Mouse (Mus musculus): ENCODE results near the gene Unc45a.

Gene Unc45a

DNA sequence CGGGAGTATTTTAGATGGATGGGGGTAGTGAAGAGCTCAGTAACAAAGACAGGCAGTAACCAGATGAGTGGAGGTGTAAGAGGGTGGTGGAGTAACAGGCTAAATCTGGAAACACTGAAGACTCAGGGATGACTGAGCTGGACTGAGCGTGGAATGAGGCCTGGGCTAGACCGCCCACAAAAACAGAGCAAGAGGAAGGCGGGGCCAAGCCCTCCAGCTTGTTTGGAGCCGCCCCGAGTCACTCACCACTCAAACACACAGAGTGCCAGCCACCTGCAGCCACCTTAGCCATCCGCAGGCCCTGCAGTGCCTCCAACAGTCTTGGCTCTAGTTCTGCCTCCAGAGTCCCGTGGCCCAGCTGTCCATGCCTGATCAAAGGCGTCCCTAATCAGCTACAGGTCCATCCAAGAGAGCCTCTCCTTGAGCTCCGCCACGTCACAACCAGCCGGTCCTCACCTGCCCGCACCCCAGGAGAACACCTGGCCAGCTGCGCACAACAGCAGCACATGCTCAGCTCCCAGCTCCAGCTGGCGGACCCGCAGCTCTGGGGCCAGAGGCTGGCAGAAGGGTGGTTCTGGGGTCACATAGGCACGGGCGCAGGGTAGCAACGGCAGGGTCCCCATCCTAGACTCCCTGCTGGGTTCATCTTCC, 20.8 kb downstream of the Unc45a start:
- TF ChIP-seq GATA4 (IDR thresholded peaks at IDR 0.05; ENCODE audit: insufficient replicate concordance, low read length) = no peak

DNA sequence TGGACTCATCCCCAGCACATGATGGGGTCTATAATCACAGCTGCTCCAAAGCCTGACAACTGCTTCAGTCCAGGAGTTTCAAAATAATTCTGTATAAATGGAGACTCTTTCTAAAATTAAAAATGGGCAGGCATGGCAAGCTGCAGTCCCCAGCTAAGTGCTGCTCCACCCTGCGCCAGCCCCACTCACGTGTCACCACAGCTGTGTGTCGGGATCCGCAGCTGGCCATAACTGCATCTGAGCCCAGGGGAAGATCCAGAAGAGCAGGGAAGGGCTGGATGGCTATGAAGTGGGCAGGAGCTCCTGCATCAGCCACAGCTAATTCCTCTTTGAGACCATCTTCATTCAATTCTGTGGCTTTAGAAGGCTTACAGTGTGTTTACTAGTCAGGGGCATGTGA, 22.1 kb downstream of the Unc45a start:
- no peak for TF ChIP-seq GATA4 (IDR thresholded peaks at IDR 0.05; ENCODE audit: insufficient replicate concordance, low read length)

DNA sequence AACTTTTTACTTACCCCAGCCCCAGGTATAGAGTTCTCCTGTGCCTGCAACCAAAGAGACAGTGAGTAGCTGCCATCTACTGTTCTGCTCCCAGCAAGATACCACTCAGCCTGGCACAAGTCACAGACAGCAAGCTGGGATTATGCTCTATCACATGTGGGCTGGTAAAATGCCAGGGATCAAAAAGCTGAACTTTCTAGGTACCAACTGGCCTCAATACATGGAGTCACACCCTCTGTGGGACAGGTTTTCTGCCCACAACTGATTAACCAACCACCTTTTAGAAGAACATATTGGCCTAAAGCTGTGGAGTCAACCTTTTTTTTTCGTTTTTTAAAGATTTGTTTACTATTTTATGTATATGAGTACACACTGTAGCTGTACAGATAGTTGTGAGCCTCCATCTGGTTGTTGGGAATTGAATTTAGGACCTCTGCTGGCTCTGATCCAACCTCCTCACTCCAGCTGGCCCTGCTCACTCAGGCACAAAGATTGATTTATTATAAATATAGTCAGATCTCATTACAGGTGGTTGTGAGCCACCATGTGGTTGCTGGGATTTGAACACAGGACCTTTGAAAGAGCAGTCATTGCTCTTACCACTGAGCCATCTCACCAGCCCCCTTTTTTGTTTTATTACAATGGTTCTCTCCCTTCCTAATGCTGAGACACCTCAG, 23.2 kb downstream of the Unc45a start:
- no peak for TF ChIP-seq GATA4 (IDR thresholded peaks at IDR 0.05; ENCODE audit: insufficient replicate concordance, low read length)

DNA sequence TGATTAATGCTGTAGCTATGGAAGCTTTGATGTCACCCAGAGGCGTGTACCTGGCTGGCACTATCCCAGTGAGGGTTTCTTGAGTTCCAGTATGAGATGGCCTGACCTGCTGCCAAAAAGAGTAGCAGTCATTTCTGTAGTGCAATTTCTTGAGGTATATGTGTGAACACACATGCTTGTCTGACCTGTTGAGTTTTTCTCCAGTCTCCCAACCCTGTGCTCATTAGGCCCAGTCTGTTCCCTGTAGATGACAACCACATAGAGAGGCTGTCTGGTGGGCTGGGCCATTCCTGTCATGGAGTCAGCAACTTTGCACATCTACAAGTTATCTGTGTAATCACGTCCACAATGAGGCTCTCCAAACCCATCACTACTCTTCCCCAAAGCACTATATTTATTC, 25.1 kb downstream of the Unc45a start:
- TF ChIP-seq GATA4 (IDR thresholded peaks at IDR 0.05; ENCODE audit: insufficient replicate concordance, low read length) = no peak

DNA sequence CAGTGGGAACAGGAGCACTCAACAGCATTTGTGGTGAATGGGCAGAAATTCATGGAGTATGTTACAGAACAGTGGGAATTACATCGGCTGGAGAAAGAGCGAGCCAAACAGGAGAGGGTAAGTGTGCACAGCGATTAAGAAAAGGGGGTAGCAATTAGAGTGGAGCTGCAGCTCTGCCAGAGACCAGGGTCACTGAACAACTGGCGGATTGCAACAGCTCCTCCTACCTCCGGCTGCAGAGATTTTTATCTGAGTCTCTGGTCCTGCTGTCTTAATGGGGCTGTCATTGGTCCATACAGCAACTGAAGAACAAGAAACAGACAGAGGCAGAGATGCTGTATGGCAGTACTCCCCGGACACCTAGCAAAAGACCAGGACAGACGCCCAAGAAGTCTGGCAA, 30.0 kb downstream of the Unc45a start:
- no peak for TF ChIP-seq GATA4 (IDR thresholded peaks at IDR 0.05; ENCODE audit: insufficient replicate concordance, low read length)

GRCm38 (mm10) chr7:80307766-80308165, 33.0 kb downstream of the Unc45a start:
- no peak for TF ChIP-seq GATA4 (IDR thresholded peaks at IDR 0.05; ENCODE audit: insufficient replicate concordance, low read length)

DNA sequence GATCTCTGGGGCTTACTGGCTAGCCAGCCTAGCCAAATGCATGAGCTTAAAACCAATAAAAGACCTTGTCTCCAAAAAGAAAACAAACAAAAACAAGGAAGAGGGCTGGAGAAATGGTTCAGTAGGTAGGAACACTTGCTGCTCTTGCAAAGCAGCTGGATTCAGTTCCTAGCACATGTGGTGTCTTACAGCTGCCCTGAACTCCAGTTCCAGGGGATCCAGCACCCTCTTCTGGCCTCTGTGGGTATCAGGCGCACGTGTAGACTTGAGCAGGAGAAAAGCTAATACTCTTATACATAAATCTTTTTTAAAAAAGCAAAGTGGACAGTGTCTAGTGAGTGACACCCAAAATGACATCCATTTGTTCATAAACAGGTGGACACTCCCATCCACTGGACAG, 39.3 kb downstream of the Unc45a start:
- no peak for TF ChIP-seq GATA4 (IDR thresholded peaks at IDR 0.05; ENCODE audit: insufficient replicate concordance, low read length)

- no peak for TF ChIP-seq GATA4 (IDR thresholded peaks at IDR 0.05; ENCODE audit: insufficient replicate concordance, low read length)
Observed at GRCm38 (mm10) chr7:80299568-80299967, 41.2 kb downstream of the Unc45a start.

- no peak for TF ChIP-seq GATA4 (IDR thresholded peaks at IDR 0.05; ENCODE audit: insufficient replicate concordance, low read length)
Observed at GRCm38 (mm10) chr7:80298754-80299153, 42.1 kb downstream of the Unc45a start.

DNA sequence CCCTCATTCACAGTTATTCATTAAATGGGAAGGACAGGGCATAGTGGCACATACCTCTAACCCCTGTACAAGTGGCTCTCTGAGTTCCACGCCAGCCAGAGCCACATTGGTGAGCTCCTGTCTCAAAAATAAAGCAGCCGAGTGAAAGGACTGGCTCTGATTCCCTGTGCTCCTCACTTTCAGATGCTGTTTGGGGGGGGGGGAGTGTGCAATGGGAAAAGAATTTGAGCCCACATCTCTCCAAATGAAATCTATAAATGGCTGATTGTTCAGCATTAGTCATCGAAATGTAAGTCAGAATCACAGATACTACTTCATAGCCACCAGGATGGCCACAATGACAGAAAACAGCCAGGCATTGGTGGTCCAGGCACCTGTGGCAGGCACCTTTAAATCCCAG, 43.8 kb downstream of the Unc45a start:
- no peak for TF ChIP-seq GATA4 (IDR thresholded peaks at IDR 0.05; ENCODE audit: insufficient replicate concordance, low read length)

DNA sequence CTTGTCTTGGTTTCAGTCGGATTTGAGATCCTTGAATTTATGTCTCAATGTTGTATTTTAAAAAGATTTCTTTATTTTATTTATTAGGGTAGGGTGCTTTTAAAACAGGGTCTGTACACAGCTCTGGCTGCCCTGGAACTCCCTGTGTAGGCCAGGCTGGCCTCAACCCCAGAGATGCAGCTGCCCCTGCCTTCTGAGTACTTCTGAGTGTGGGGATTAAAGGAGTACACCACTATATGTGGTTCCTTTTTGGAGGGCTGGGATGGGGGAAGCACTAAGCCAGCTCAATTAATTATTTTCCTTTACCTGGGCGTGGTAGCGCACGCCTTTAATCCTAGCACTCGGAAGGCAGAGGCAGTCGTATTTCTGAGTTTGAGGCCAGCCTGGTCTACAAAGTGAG, 44.3 kb downstream of the Unc45a start:
- no peak for TF ChIP-seq GATA4 (IDR thresholded peaks at IDR 0.05; ENCODE audit: insufficient replicate concordance, low read length)

DNA sequence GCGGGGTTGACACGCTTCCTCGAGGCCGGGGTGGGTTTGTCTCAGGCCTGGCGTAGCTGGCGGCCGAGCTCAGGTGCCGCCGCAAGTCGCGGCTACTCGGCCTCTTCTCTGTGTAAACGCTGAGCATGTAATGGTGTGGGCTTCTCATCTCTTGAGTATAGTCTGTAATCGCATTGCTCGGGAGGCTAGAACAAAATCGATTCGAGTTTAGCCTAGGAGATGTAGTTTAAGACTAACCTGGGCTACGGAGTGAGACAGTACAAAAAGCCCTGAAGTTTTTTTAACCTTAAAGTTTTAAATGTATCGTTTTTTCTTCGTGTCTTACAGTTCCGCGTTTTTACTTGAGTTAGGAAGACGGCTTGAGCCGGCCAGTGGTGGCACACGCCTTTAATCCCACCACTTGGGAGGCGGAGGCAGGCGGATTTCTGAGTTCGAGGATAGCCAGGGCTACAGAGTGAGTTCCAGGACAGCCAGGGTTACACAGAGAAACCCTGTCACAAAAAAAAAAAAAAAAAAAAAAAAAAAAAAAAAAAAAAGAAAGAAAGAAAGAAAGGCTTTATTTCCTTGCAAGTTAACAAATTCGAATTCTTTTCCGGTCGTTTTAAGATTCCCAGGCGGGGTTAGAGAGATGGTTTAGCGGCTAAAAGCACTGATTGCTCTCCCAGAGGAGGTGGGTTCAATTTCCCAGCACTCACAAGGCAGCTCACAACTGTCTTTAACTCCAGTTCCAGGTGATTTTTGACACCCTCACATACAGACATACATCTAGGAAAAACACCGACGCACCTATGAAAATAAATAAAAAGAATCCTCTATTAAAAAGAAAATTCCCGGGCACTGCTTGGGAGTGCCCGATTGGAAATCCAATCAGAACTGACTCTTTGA, 45.8 kb downstream of the Unc45a start:
- no peak for TF ChIP-seq GATA4 (IDR thresholded peaks at IDR 0.05; ENCODE audit: insufficient replicate concordance, low read length)

GRCm38 (mm10) chr7:80294062-80294763, 46.6 kb downstream of the Unc45a start, which contains the start of gene Prc1:
Gene Prc1 (plus strand): TSS chr7:80294450.
- no peak for TF ChIP-seq GATA4 (IDR thresholded peaks at IDR 0.05; ENCODE audit: insufficient replicate concordance, low read length)

DNA sequence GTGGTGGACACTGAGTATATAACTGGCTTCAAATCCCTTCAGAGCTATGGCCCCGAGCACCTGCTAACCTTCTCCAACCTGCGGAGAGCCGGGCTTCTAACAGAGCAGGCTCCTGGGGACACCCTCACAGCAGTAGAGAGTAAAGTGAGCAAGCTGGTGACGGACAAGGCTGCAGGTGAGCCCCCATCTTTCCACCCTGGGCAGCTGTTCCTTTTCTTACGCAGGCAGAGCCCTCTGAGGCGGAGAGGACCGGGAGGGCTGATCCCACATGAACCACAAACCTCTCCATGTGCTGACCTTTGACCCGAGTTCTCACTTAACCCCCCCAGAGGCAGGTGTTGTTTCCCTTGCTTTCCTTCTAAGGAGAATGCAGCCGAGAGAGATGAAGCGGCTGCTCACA, 53.1 kb downstream of the Unc45a start:
- no peak for TF ChIP-seq GATA4 (IDR thresholded peaks at IDR 0.05; ENCODE audit: insufficient replicate concordance, low read length)

DNA sequence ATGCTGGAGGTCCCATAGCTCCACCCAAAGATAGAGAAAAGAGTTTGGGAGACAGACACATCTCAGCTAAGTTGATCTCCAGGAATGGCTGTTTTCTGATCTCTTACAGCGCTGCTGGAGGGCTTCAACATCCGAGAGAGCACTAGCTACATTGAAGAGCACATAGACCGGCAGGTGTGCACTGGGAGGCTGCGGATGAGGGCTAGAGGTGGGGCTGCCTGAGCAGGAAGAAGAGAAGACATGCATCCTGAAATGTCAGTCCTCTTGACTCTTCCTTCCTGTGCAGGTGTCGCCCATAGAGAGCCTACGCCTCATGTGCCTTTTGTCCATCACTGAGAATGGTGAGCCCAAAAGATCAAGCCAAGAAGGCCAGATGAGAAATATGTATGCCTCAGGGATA, 55.1 kb downstream of the Unc45a start:
- no peak for TF ChIP-seq GATA4 (IDR thresholded peaks at IDR 0.05; ENCODE audit: insufficient replicate concordance, low read length)

All from liver, adult (tissue).